Mouse (Mus musculus) right cerebral cortex, postnatal 4 days (tissue): ENCODE measurements at regions not wholly inside any gene's neighbourhood (a gene's known extent, or its start where the extent isn't known, plus 50 kb on each side); places are given as distances from the start of the nearest gene placed in this dataset.

ENCODE experiments used
- DNase-seq: peaks from one replicate; pipeline ENCODE4 v3.0.0-alpha.2; 2022

GRCm38 (mm10) chr2:161339327-161340001 is 230.6 kb upstream of the Chd6 start:
- no peak for DNase-seq

GRCm38 (mm10) chr2:161338953-161339326 is 230.1 kb upstream of the Chd6 start:
- no peak for DNase-seq

- no peak for DNase-seq
These were observed 223.8 kb upstream of the Chd6 start for GRCm38 (mm10) chr2:161332653-161333052.

- no peak for DNase-seq
These were observed 223.0 kb upstream of the Chd6 start for GRCm38 (mm10) chr2:161331850-161332365.

- no peak for DNase-seq
These were observed 193.9 kb upstream of the Chd6 start for GRCm38 (mm10) chr2:161302796-161303195.

GRCm38 (mm10) chr2:161268861-161269413 is 160.1 kb upstream of the Chd6 start:
- DNase-seq, result no peak

- DNase-seq, result no peak
These were observed 157.6 kb upstream of the Chd6 start for GRCm38 (mm10) chr2:161266476-161266875.

GRCm38 (mm10) chr2:161265211-161265610 is 156.3 kb upstream of the Chd6 start:
- peak; percentile 11 for DNase-seq

- DNase-seq, result no peak
These were observed 143.9 kb upstream of the Chd6 start for GRCm38 (mm10) chr2:161252761-161253160.

GRCm38 (mm10) chr2:161241665-161242064 is 132.8 kb upstream of the Chd6 start:
- DNase-seq, result no peak

- no peak for DNase-seq
These were observed 128.5 kb upstream of the Chd6 start for GRCm38 (mm10) chr2:161237280-161237819.

GRCm38 (mm10) chr2:161233155-161233741 is 124.4 kb upstream of the Chd6 start:
- no peak for DNase-seq

GRCm38 (mm10) chr2:161231405-161231804 is 122.5 kb upstream of the Chd6 start:
- no peak for DNase-seq

- no peak for DNase-seq
These were observed 106.9 kb upstream of the Chd6 start for GRCm38 (mm10) chr2:161215736-161216135.

- DNase-seq, result peak; percentile 90
These were observed 106.0 kb upstream of the Chd6 start for GRCm38 (mm10) chr2:161214681-161215458.

GRCm38 (mm10) chr2:161212322-161212882 is 103.5 kb upstream of the Chd6 start:
- no peak for DNase-seq

GRCm38 (mm10) chr2:161196713-161197372 is 88.0 kb upstream of the Chd6 start:
- no peak for DNase-seq

GRCm38 (mm10) chr2:161187516-161187915 is 78.6 kb upstream of the Chd6 start:
- no peak for DNase-seq

- no peak for DNase-seq
These were observed 76.2 kb upstream of the Chd6 start for GRCm38 (mm10) chr2:161185122-161185521.

- peak; percentile 74 for DNase-seq
These were observed 68.6 kb upstream of the Chd6 start for GRCm38 (mm10) chr2:161177355-161178021.

GRCm38 (mm10) chr2:161166681-161167080 is 57.8 kb upstream of the Chd6 start:
- no peak for DNase-seq

- DNase-seq, result no peak
These were observed 56.6 kb upstream of the Chd6 start for GRCm38 (mm10) chr2:161165495-161165894.
